Mouse (Mus musculus) layer of hippocampus, adult 11-12 months (tissue): ENCODE measurements around the gene Sh3gl1.
A peak's percentile ranks its signal among the peaks of the same experiment; 100 is the strongest.

Source experiments
- DNase-seq: peaks from one replicate; pipeline ENCODE4 v3.0.0; 2022; ENCODE audit warnings: low spot score

The Sh3gl1 gene

GRCm38 (mm10) chr17:55996007-55996406 lies 40.4 kb downstream of the Sh3gl1 start:
- DNase-seq, result no peak

- DNase-seq, result no peak
These were observed 46.0 kb downstream of the Sh3gl1 start for GRCm38 (mm10) chr17:55990278-55990898.

GRCm38 (mm10) chr17:55986030-55986961 lies 50.1 kb downstream of the Sh3gl1 start, which contains the start of gene Fsd1:
Gene Fsd1 (plus strand): TSS chr17:55986509.
- peak; percentile 81 for DNase-seq

- DNase-seq, result no peak
These were observed 59.1 kb downstream of the Sh3gl1 start for GRCm38 (mm10) chr17:55977301-55977700.

- peak; percentile 80 for DNase-seq
These were observed 60.1 kb downstream of the Sh3gl1 start for GRCm38 (mm10) chr17:55976255-55976862.

- DNase-seq, result no peak
These were observed 65.0 kb downstream of the Sh3gl1 start for GRCm38 (mm10) chr17:55971453-55971852.

GRCm38 (mm10) chr17:55969966-55970891 lies 66.2 kb downstream of the Sh3gl1 start, which contains the start of gene Shd:
Gene Shd (plus strand): TSS chr17:55970467.
- no peak for DNase-seq

GRCm38 (mm10) chr17:55969560-55969959 lies 66.9 kb downstream of the Sh3gl1 start:
- DNase-seq, result no peak

GRCm38 (mm10) chr17:55968210-55968609 lies 68.2 kb downstream of the Sh3gl1 start:
- DNase-seq, result no peak

- no peak for DNase-seq
These were observed 69.2 kb downstream of the Sh3gl1 start for GRCm38 (mm10) chr17:55967186-55967585.
